Mouse (Mus musculus) yolk sac, embryonic 10.5 days (tissue): ENCODE data around the gene Dab2.

Experiments used
- DNase-seq: peaks from one replicate; pipeline ENCODE4 v3.0.0-alpha.2; 2017; ENCODE audit warnings: low spot score

Dab2 gene

DNA sequence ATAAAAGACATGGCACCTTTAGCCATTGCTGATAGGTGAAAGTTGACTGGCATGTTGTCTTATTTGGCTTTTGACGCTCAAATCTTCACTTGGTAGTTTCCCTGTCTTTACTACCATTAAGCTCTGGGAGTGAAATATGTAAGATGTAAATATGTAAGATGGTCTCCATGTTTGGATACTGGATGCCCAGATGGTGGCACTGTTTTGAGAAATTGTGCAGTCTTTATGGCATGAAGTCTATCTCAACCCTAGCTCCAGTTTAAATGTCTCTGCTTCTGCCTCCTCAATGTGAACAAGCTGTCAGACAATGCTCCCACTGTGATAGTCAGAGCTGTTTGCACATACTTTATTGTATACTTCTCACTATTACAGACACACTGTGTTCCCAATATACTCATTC lies 169.3 kb downstream of the Dab2 start:
- no peak for DNase-seq

DNA sequence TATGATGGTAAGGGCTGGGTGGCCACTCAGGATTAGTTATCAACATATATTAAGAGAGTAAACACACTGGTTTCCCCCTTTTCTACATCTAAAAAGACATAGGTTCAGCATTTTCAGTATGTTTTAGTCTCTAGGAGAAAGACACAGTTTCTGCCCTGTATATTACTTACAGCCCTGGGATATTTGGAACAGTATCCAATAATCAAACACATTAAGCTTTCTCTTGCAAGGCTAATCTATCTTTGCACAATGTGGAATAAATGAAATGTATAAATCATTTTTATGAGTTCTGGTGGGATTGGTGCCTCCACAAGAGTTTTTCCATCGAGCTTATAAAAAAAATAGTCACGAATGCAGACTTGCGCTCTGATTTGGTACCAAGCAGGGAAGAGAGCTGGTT lies 169.8 kb downstream of the Dab2 start:
- DNase-seq, result no peak

DNA sequence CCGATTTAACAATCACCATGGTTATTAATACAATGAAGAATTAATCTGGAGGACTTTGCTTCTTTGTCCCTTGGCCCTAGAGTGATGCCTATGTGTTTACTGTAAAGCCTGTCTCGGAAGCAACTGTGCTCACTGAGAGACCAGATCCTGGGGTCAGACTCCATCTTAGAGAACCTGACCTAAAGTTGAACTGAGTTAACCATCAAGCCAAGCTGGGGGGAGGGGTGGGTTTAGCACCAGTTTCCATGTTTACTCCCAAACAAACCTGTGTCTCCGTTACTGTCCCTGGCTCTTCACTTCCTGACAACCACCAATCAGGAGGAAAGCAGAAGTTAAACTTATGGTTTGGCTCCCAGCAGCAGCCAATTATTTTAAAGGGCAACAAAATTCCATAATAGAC lies 184.0 kb downstream of the Dab2 start:
- DNase-seq, result peak; percentile 80
